Mouse (Mus musculus): Measurements from ENCODE around the gene Ccdc107.

DNA sequence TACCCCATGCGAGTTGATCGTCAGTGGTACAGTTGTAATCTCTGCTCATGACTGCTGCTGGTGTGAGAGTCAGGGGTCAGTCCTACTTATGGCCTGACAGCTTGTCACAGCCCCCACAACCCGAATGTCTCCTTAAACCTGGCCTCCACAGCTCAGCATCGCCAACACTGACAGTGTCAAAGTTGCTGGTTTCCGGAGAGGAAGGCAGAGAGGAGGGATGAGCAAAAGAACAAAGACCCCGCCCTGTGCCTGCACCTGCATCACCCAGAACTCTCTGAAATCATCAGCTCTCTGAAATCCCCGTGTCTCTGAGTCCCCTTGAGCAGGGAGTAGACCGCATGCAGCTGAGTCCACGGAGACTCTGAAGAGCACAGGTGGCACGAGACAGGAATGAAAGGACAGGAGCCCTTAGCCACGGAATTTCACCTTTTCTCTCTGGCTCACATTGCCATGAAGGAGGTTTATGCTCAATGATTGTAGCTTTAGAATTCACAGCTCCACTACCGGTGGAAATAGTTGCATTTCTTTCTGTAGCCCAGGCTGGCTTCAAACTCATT is 9.1 kb upstream of the Ccdc107 start, which contains the start of gene Sit1:
- TF ChIP-seq CTCF (IDR thresholded peaks at IDR 0.05; ENCODE audit: insufficient read depth, low read depth, low read length) (no peak), POLR2A (IDR thresholded peaks at IDR 0.05; ENCODE audit: insufficient read depth, low read depth, low read length) (no peak)

Data from olfactory bulb, adult 2 months (tissue).